Mouse (Mus musculus) gastrocnemius, postnatal 10 days (tissue): Measurements from ENCODE around the gene Kcnq2. TPM values are rescaled to one million over a fixed set of nuclear protein-coding genes. Genes with fewer than 3 reads are reported as not detected.

Experiments
- DNase-seq: peaks from one replicate; pipeline ENCODE4 v3.0.0; 2021; ENCODE audit warnings: mixed read lengths
- total RNA-seq, 2 experiments: library from RNA; stranded (reverse); gene quantifications; 2 replicates each; pipeline ENCODE4 v1.2.3; 2021

Kcnq2 gene
- total RNA-seq, 2 experiments from 2014 or later: 0.23 to 0.47 TPM

DNA sequence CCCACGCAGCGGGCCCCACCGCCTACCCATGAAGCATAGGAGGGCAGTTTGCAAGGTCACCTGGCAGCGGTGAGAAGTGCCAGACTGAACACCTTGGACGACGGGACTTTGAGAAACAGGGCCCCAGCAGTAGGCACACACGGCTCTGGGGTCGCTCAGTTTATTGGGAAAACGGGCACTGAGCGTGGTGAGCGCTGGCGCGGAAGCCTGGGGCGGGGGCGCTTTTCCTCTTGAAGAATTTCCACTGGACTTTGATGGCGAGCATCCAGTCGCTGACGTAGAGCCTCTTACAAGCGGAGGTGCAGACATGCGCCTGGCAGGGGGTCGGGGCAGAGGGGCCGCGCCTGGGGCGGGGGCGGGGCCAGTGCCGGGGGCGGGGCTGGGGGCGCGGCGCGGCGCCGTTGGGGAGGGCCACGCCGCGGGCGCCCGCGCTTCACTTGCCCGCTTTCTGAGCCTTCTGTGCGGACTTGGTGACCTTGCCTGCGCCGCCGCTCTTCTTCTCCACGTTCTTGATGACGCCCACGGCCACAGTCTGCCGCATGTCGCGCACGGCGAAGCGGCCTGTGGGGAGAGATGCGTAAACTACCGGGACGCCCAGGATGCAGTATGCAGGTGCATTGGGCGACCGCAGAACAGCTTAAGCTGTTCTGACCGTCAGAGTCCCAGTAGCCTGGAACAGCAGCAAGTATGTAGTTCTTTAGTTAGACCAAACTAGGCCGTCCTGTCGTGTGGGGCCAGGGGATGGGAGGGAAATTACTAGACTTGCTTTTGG, 12.6 kb upstream of the Kcnq2 start:
- DNase-seq: no peak

DNA sequence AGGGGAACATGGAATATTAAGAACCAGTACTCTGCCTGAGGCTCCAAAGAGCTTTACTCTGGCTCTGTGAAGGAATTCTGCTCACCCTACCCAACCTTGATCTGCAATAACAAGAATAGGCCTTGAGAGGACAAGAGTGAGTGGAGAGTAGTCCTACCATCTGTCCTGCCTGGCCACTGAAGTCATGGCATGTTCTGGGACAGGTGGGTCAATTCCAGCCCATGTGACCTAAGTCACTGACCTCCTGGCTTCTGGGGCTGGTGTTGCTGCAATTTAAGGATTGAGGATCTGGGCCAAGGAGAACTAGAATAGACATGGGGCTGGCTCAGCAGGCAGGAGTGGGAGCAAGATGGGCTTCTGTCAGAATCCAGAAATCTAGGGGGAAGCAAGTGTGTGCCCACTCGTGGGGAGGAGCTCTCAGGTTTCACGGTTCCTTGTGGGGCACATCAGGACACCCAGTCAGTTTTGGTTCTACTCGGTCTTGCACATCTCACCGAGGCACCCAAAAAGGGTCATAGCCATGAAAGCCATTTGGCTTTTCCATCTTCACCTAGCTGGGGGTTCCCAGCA, 12.0 kb upstream of the Kcnq2 start:
- no peak for DNase-seq

DNA sequence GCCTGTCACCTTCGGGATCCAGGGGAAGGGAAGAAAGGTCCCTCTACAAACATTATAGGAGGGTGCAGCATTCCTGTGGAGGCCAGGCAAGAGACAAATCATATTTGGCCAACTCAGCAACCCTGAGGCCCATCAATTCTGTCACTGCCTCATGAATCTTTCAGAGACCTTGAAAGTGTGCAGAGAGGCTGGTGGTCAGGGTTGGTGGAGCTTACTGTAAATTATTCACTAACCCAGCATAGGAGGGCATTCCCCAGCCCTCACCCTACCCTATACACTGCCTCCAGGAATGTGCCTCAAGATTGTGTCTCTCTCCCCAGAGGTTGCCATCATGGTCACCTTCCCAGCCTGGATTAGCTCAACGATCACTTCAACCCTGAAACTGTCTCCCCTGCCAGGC, 9.6 kb upstream of the Kcnq2 start:
- DNase-seq: no peak

DNA sequence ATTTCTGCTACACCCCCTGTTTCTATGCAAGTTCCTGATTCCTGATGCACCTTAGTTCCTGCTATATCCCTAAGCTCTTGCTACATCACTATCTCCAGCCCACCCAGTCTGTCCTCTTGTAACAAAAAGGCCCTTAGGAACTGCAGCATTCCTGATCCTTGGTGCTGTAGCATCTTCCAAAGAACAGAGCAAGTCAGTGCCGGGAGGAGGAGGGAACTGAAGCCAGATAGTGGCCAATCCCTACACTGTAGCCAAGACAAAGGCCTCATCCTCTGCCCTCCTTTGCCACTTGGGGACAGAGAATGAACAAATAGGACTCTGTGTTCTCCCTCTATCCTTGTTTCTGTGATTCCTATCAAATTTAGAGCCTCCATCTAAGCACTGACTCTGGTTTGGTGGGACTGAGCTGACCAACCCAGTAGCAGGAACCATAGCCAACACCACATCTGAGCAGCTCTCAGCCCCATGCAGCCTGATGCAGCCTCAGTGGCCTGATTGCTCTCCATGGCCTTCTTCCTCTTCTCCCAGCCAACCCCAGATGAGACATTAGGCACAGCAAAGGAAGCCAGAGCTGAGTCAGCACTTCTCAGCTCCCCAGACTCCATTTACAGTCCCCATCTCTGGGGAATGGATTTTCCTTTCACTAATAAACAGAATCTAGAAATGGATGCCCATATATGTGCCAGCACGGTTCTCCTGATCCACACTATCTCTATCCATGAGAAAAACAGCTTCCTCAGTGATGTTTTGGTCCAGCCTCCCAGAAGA, 8.6 kb upstream of the Kcnq2 start:
- no peak for DNase-seq

DNA sequence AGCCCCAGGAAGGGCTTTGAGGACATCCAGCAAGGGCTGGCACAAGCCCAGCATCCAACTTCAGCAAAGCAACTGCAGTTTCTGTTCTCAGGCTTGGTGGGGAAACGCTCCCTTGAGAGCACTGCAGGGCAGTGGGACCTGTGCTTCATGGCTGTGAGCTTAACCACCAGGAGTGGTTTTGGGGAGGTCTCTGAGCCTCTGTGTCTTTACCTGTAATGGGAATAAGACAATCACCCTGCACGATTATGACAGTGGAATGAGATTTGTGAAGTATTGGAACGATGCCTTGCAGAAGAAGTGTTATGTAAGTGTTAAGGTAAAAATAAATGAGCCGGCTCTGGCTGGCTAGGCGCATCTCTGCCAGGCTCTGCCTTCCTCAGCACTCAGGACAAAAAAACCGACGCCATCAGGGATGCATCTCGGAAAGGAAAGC, 7.6 kb upstream of the Kcnq2 start:
- no peak for DNase-seq

DNA sequence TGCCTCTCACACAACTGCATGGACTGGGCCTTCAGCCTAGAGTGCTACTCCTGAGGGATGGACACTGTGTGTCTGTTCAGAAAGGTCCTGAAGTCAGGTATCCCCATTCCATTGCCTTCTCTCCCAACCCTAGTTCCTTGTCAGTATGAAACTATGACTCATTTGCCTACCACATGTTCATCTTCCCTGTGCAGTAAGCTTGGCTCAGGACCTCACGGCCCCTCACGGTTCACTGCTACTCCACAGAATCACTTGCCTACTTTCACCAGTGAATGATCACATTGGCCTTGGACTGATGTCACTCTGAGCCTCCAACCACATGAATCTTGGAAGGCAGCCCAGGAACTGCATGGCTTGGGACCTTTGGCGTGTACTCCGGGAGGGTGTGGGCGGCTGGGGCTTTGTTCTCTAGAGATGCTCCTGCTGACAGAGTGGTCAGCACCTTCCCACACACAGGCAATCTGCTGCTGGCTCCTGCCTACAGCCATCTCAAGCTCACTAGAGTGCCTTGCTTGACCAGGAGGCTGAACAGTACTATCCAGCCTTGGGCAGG, 4.6 kb upstream of the Kcnq2 start:
- DNase-seq: no peak

DNA sequence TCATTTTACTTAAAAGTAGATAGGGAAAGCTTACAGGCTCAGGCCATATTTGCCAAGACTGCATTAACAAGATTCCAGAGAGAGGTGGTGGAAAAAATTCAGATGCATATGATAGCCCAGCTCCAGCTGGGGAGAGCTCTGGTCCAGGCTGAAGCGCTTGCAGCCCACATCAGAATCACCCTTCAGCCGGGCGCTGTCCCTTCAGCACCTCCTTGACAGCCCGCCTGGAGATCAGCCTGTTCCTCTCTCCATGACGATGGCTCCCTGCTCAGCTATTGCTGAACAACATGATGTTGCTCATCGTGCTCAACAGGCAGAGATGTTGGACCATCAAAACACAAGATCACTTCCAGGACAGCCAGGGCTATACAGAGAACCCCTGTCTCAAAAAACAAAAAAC, 1.8 kb upstream of the Kcnq2 start:
- DNase-seq: peak; percentile 51

DNA sequence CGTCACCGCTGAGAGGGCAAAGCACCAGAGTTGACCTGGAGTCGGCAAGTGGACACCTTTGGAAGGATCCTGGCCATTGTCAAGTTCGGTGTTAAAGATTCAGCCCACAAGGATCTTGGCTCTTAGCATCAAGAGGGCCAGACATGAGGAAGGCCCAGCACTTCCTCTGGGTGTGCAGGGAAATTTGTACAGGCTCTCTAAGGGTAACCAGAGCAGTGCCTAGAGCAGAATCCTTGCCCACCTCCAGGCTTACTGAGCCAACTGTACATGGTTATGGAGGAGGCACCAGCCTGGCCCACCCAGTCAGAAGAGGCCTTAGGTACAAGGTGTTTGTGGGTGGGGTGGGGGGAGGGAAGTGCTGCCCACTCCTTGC, 332 bp upstream of the Kcnq2 start:
- DNase-seq: no peak

DNA sequence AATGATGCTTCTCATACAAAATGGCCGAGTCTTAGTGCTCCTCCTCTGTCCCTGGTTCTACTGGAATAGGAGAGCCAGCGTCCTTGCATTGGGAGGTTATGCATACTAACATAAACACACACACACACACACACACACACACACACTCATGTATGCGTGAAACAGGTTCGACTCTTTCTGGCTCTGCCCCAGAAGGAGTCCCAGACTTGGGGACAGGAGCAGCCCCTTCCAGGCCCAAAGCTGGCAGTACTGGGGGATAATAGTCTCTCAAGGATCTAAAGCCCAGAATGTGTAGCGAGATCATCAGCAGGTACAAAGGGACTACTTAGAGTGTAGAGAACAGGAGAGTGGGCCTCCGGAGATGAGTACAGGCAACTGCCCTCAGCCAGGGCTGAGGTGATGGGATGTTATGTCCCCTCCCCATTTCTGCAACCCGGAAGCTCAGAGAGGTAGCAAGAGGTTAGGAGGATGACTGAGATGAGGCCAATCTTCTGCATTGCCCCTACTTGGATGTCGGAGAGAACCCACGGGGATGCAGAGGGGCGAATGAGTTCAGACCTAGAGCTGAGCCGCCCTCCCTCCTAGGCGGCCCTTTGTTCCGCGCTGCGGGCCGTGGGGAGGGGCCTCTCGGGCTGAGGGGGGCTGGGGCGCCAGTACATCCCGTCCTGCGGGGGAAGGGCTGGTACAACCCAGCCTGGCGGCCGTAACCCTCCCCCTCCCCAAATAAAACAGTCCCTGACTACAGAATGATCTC, 1.1 kb downstream of the Kcnq2 start:
- DNase-seq: no peak

DNA sequence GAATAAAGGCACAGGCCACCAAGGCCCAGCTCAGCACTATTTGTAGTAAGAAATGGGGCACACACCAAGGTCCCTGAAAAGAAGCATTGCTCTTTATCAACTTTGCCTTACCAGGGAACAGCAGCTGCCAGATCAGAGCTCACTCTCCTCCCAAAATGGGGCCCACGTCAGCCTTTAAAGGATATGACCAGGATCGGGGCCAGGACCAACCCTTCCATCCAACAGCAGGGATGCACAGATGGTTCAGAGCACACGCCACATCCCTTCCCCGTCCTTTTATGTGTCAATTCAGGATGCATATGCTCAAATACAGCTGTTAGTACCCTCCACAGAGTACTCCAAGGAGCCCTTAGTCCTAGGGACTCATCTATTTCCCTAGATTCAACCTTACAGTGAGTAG, 4.9 kb downstream of the Kcnq2 start:
- DNase-seq: no peak

DNA sequence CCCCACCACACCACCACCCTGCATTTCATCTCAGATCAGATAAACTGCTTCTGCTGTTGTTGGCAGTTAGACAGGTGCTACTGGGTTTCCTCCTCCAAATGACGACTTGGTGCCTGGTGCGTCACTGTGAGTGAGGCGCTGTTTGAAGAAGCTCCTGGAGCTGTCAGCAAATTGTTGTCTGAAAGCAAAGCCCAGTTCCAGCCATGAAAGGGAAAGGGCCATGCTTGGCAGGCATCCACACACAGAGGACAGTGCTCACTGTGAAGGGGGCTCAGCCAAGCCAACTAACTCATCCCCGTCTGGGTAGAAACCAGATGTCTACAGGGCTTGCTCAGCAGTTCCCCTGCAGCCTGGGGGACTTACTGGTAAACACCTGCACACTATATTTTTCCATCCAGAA, 6.1 kb downstream of the Kcnq2 start:
- no peak for DNase-seq

DNA sequence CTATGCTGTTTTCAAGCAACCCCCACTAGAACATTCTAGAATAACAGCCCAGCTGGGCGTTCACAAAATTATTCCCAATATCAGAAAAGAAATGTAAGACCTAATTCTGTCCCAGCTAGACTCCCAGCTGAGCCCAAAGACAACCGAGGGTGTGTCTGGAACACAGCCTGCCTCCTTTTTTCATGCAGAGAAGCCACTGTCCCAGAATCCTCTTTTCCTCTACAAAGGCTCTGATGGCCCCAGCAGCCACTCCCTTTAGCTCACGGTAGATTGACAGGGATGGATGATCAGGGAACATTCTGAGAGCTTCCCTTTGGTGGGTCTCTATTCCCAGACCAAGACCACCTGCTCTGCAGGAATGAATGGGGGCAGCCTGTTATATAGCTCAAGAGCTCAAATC, 7.3 kb downstream of the Kcnq2 start:
- DNase-seq: no peak

DNA sequence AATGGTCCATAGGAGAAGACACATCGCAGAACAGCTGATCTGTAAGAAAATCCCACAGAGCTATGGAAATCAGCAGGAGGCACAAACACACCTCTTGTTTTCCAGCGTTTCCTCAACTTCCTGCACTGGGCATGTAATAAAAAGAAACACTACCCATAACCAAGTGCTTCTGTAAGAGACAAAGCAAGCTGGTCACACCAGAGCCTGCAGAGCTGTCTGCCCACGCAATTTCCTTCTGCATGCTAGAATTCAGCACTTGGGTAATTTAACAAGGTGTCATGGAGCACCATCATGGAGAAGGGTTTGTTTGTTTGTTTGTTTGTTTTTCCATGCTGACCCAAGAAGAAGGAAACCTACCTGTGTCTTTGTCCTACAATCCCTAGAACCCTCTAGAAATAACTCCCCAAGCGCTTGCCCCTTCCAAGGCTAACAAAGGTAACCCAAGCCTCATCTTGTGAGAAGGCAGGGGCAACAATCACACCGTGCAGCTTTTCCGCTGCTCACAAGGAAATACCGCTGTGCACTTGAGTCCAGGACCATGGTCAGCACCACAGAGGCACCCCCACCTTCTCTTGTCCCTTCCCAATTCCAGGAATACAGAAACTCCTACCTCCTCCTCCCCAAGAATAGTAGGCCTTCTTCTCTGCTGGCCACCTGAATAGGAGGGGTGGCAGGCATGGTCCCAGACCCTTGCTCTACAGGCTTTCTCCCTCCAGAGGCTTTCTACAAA, 9.2 kb downstream of the Kcnq2 start:
- DNase-seq: no peak

DNA sequence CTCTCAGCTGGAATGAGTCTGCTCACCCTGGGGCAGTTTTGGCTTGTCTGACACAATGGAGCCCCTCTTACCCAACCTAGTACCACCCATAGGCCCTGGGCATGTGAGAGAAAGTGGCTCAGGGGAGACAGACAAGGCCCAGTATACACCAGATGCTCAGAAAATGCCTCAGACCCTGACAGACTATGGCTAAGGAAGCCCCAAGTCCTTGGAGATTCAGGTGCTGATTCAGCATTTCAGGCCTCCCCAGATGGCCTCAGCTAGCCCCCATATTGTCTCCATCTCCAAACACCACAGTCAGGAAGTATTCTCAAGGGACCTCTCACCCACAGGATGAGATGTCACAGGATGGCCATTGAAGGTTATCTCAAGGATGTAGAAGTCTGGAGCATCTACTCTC, 12.5 kb downstream of the Kcnq2 start:
- no peak for DNase-seq

DNA sequence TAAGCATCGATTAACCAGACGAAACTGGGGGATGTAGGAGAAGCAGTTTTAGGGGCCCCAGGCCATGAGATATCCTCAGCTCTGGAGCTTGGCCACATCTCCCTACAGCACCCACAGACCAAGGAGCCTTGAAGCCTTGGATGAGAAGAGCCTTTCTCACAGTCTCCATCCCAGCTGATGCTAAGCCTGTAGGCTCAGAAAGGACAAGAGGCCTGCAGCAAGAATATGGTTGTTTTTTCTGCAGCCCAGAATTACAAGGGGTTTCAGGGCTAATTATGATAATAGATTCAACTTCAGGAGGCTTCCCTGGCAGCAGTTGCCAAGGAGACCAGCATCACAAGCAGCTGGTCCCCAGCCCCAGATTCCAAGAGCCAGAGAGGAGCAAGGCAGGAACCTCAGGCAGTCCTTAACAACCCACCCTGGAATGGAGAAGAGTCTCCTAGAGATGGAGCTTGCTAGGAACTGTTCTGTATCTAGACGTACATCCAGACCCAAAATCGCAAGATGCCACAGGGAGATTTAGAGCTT, 14.1 kb downstream of the Kcnq2 start:
- no peak for DNase-seq

DNA sequence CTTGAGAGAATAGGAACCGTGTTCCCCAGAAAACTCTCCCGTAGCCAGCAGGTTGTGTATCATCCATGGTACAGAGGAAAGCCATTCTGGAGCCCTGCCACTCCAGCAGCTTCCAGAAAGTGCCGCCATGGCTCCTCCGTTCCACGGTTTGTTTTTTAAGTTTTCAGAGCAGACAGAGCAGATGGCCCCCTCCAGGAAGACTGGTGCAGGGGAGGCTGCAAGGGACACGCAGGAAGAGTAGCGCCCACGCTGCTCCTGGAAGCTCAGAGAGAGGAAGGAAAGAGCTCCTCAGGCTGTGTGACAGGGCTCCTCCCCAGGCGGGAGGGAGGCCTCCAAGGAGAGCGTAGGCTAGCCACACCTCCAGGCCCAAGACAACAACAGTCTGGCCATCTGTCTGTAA, 15.1 kb downstream of the Kcnq2 start:
- no peak for DNase-seq

DNA sequence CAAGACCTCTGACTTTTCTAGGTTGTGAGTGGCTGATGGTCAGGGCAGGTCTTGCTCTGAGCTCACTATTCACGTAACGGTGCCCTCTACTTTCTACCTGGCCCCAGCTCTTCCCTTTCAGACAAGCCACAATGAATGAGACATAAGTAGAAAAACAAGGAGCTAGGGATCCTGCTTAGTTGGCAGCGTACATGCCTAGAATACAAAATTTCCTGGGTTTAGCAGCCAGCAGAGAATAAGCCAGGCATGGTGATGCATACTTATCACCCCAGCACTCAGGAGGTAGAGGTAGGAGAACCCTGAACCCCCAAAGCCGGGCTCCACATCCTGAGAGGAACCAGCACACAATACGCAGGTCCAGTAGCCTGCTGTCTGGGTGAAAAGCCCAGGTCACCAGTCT, 18.7 kb downstream of the Kcnq2 start:
- no peak for DNase-seq

DNA sequence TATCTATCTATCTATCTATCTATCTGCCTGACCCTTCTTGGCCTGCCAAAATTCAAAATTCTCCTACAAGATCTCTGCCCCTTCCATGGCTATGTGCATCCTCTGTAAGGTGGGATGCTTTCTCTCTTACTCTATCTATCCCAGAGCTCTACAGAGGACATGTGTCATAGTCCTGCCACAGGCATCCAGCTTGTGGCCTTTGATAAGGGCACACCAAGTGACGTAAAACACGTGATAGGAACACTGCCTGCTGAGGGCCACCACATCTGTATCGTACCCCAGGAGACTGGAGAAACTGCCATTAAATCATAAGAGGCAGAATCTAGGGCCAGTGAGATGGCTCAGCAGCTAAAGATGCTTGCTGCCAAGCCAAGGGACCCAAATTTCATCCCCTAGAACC, 19.7 kb downstream of the Kcnq2 start:
- DNase-seq: no peak

DNA sequence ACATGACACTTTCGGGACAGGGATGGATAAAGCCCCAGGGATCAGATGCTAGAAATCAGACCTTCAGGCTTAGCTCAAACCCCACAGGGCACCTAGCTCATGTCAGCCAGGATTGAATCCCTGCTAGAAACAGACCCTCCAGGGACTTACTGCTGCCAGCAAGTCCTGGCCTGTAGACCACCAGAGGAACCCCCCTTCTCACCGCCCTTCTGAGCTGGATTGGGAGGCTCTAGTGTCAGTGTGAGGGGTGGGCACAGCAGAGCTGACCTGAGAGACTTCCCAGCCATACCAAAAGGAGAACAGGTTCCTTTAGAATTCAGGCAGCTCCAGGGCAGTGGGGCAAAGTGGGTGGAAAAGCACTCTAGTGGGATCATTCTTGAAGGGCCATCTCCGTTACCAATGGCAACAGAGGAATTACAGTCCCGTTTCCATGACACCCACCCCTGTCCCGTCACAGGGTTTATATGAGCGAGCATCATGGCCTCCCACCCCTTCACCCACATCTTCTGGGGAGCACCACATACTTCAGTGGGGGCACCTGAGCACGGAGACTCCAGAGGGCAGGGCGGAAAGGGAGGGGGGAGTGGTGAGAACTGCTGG, 21.2 kb downstream of the Kcnq2 start:
- no peak for DNase-seq

DNA sequence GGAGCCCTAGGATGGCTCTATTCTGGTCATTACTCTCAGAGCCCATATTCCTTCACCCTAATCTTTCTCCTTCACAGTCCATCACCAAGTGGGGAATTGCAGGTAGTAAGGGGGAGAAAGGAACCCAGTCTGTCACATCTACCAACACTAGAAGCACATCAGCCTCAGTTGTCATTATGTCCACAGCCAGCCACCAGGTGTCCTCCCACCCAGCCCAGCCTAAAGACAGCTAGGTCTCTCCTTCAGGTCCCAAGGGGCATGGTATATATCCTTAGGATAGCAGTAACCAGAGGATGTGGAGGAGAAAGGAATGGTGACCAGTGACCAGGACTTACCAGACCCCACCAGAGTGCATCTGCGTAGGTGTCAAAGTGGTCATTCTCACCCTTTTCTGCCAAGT, 23.4 kb downstream of the Kcnq2 start:
- DNase-seq: no peak

DNA sequence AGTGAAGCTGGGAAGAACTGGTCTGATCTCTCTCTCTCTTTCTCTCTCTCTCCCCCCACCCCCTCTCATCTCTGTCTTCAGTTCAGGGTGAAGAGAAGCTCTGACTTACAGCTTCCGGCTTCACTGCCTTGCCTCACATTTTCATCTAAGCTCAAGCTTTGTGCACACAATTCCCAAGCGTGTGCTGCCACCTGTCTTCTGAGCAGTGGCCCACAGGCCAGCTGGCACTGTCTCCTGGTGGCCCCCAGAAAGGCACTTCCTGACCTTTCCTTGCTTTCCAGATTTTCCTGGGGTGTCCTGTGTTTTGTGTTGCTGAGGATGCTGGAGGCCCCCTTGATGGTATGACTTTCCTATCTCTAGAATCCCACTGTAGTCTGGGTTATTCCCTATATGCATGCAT, 31.0 kb downstream of the Kcnq2 start:
- no peak for DNase-seq
